Mouse (Mus musculus) ES-Bruce4 (cell line): ENCODE data around the gene Gm39115.

ENCODE experiments used
- CTCF ChIP-seq: IDR thresholded peaks from one replicate; pipeline ENCODE4 v1.8.1; 2011; ENCODE audit warnings: low read depth, low read length
- POLR2A ChIP-seq: IDR thresholded peaks from one replicate; pipeline ENCODE4 v1.8.1; 2011; ENCODE audit warnings: low read length; ENCODE audit not compliant: insufficient read depth

DNA sequence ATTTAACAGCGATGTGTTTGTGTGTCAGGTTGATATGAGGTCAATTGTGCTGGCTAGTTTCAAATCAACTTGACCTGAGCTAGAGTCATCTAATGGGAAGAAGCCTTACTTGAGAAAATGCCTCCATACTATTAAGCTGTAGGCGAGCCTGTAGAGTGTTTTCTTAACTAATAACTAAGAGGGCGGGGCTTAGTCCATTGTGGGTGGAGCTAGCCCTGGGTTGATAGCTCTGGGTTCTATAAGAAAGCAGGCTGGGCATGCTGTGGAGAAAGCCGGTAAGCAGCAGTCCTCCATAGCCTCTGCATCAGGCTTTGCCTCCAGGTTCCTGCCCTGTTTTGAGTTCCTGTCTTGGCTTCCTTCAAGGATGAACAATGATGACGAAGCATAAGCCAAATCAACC lies 31.1 kb downstream of the Gm39115 start:
- no peak for TF ChIP-seq POLR2A
- no peak for TF ChIP-seq CTCF
